Mouse (Mus musculus) MEL-GATA-1-ER (cell line): ENCODE measurements around the gene Krtap28-13.

Source experiments
- DNase-seq: peaks from one replicate; pipeline ENCODE4 v3.0.0-alpha.2; 2012; ENCODE audit warnings: low read depth; ENCODE audit errors: extremely low read depth

Krtap28-13 gene

GRCm38 (mm10) chr1:83060643-83061042 is at the start of gene Krtap28-13:
TSS of gene Krtap28-13 (plus strand) at chr1:83060930.
- DNase-seq: no peak

- DNase-seq: no peak
These were observed 46.3 kb upstream of the Krtap28-13 start for GRCm38 (mm10) chr1:83014477-83014876.

GRCm38 (mm10) chr1:83015329-83015879 is 45.3 kb upstream of the Krtap28-13 start:
- DNase-seq: no peak

- DNase-seq: no peak
These were observed 44.2 kb upstream of the Krtap28-13 start for GRCm38 (mm10) chr1:83016556-83016955.

- no peak for DNase-seq
These were observed 28.8 kb upstream of the Krtap28-13 start for GRCm38 (mm10) chr1:83031950-83032349.

GRCm38 (mm10) chr1:83032508-83032907 is 28.2 kb upstream of the Krtap28-13 start:
- no peak for DNase-seq

GRCm38 (mm10) chr1:83034509-83034908 is 26.2 kb upstream of the Krtap28-13 start:
- DNase-seq: no peak

- DNase-seq: no peak
These were observed 23.6 kb upstream of the Krtap28-13 start for GRCm38 (mm10) chr1:83036892-83037667.

GRCm38 (mm10) chr1:83038109-83038672 is 22.5 kb upstream of the Krtap28-13 start, which contains the start of gene Slc19a3:
TSS of gene Slc19a3 (minus strand) at chr1:83038448.
- no peak for DNase-seq

- no peak for DNase-seq
These were observed 21.6 kb upstream of the Krtap28-13 start for GRCm38 (mm10) chr1:83039080-83039479.

GRCm38 (mm10) chr1:83042380-83042779 is 18.4 kb upstream of the Krtap28-13 start, which contains the start of gene Krtap28-10:
TSS of gene Krtap28-10 (minus strand) at chr1:83042480.
- no peak for DNase-seq

- DNase-seq: no peak
These were observed 15.8 kb upstream of the Krtap28-13 start, which contains the start of gene Gm47969 for GRCm38 (mm10) chr1:83044882-83045427. TSS of gene Gm47969 (plus strand) at chr1:83044932.

GRCm38 (mm10) chr1:83058481-83058880 is 2.2 kb upstream of the Krtap28-13 start:
- no peak for DNase-seq

GRCm38 (mm10) chr1:83059278-83059677 is 1.5 kb upstream of the Krtap28-13 start, which contains the start of gene A030005K14Rik:
TSS of gene A030005K14Rik (minus strand) at chr1:83059378.
- DNase-seq: no peak

- peak; percentile 7 for DNase-seq
These were observed 4.1 kb downstream of the Krtap28-13 start for GRCm38 (mm10) chr1:83064851-83065250.

- DNase-seq: no peak
These were observed 5.8 kb downstream of the Krtap28-13 start for GRCm38 (mm10) chr1:83066577-83066976.

- DNase-seq: no peak
These were observed 6.5 kb downstream of the Krtap28-13 start for GRCm38 (mm10) chr1:83067205-83067604.

GRCm38 (mm10) chr1:83075526-83076189 is 14.9 kb downstream of the Krtap28-13 start:
- DNase-seq: no peak

- DNase-seq: peak; percentile 14
These were observed 15.6 kb downstream of the Krtap28-13 start for GRCm38 (mm10) chr1:83076190-83076917.

- DNase-seq: no peak
These were observed 16.3 kb downstream of the Krtap28-13 start for GRCm38 (mm10) chr1:83077016-83077415.

- DNase-seq: no peak
These were observed 24.1 kb downstream of the Krtap28-13 start for GRCm38 (mm10) chr1:83084790-83085189.
